9 mouse cellular contexts compared by ENCODE assay signal in the genomic region with DNA sequence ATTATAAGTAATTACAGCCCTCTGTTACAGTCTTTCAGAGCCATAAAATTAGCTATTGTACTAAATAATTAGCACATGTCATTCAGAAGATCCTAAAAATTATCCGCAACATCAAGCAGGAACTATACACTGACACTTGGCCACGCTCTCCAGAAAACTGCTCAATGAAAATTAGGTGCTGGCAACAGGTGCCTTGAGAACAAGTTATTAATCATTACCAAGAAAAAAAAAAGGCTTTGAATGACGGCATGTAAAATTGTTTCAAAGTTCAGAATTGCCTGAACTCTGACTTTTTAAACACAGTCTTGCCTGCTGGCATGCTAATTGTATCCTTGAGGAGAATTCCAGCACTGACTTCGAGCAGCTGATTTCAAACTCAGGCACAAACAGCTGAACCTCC.
"Had no signal": no experiment of that assay in that cellular context is flagged by ENCODE, and none has a peak within 500 bp of the region (broad histone marks: within the 10 kb centered on the region; RNA-seq: fewer than 3 reads in every experiment).

No protein-coding gene starts in this region.

- H3K27ac ChIP-seq: kidney, postnatal 0 days; limb, embryonic 15.5 days; liver, embryonic 14.5 days; midbrain, embryonic 13.5 days; stomach, postnatal 0 days had no signal

- DNase-seq: layer of hippocampus, adult 9-11 months; layer of hippocampus, postnatal 36 days; lung, adult 18-20 months; lung, postnatal 36 days had no signal

- H3K4me1 ChIP-seq: limb, embryonic 15.5 days; midbrain, embryonic 13.5 days had no signal

- H3K4me2 ChIP-seq: limb, embryonic 15.5 days; midbrain, embryonic 13.5 days had no signal

- ATAC-seq: midbrain, embryonic 13.5 days had no signal

- H3K4me3 ChIP-seq: limb, embryonic 15.5 days; midbrain, embryonic 13.5 days had no signal

- H3K36me3 ChIP-seq: limb, embryonic 15.5 days; midbrain, embryonic 13.5 days had no signal

- H3K9me3 ChIP-seq: limb, embryonic 15.5 days; midbrain, embryonic 13.5 days had no signal

- H3K9ac ChIP-seq: limb, embryonic 15.5 days; liver, embryonic 14.5 days; midbrain, embryonic 13.5 days had no signal
